Mouse (Mus musculus) liver, adult 2 months (tissue): ENCODE measurements at regions not wholly inside any gene's neighbourhood (a gene's known extent, or its start where the extent isn't known, plus 50 kb on each side); places are given as distances from the start of the nearest gene placed in this dataset.

Source experiments
- DNase-seq: peaks from one replicate; pipeline ENCODE4 v3.0.0-alpha.2; 2011; ENCODE audit warnings: low read depth, low spot score; ENCODE audit errors: extremely low read depth
- H3K27ac ChIP-seq: fragments of 200-500 bp; replicated peaks from 2 replicates; pipeline ENCODE4 v1.5.1; 2012; ENCODE audit warnings: low read depth, mild to moderate bottlenecking, control low read depth, inconsistent platforms, low read length; ENCODE audit not compliant: insufficient read depth
- H3K27me3 ChIP-seq: fragments of 200-500 bp; 2 replicates; pipeline ENCODE4 v1.6.1; 2012; ENCODE audit warnings: mild to moderate bottlenecking, moderate library complexity, low read length, inconsistent platforms; ENCODE audit not compliant: control insufficient read depth, insufficient read depth
- H3K36me3 ChIP-seq: fragments of 200-500 bp; 2 replicates; pipeline ENCODE4 v1.6.1; 2012; ENCODE audit warnings: low read length, inconsistent platforms; ENCODE audit not compliant: control insufficient read depth, insufficient read depth
- H3K4me1 ChIP-seq: fragments of 200-500 bp; 2 replicates; pipeline ENCODE4 v1.6.1; 2011; ENCODE audit warnings: low read length; ENCODE audit not compliant: control insufficient read depth, insufficient read depth
- H3K4me3 ChIP-seq: fragments of 200-500 bp; 2 replicates; pipeline ENCODE4 v1.5.1; 2011; ENCODE audit warnings: low read depth, mild to moderate bottlenecking, control low read depth, low read length, moderate library complexity; ENCODE audit not compliant: insufficient read depth
- H3K79me2 ChIP-seq: fragments of 200-500 bp; 2 replicates; pipeline ENCODE4 v1.6.1; 2012; ENCODE audit warnings: inconsistent platforms, mild to moderate bottlenecking, low read length, moderate library complexity; ENCODE audit not compliant: control insufficient read depth, insufficient read depth
- H3K9ac ChIP-seq: fragments of 200-500 bp; 2 replicates; pipeline ENCODE4 v1.6.1; 2012; ENCODE audit warnings: low read depth, mild to moderate bottlenecking, control low read depth, inconsistent platforms, low read length
- CTCF ChIP-seq: fragments of 200-500 bp; IDR thresholded peaks from 2 replicates; pipeline ENCODE4 v1.5.1; 2011; ENCODE audit warnings: low read depth, low read length, control low read depth
- POLR2A ChIP-seq: fragments of 200-500 bp; IDR thresholded peaks from 2 replicates; pipeline ENCODE4 v1.6.1; 2011; ENCODE audit warnings: low read length, control low read depth; ENCODE audit not compliant: insufficient read depth; ENCODE audit errors: extremely low read depth
- WGBS: fragments of 180-500 bp; shearing (Covaris S2); methylation state at CpG from one replicate; pipeline ENCODE4 v1.1.7; 2018; 5-methylcytosine and 5-hydroxymethylcytosine counted together

- no peak overlapping the region for H3K4me3 ChIP-seq
- no peak overlapping the region for H3K9ac ChIP-seq
- H3K27me3 ChIP-seq: no peaks in the 10 kb centered on the region
- no peaks in the 10 kb centered on the region for H3K36me3 ChIP-seq
- no peak for DNase-seq
- WGBS: 65% methylated on average over 10 of the region's 10 CpGs
- H3K27ac ChIP-seq: no peak overlapping the region
- H3K79me2 ChIP-seq: no peaks in the 10 kb centered on the region
- no peak for TF ChIP-seq POLR2A
- TF ChIP-seq CTCF: no peak
- no peaks in the 10 kb centered on the region for H3K4me1 ChIP-seq
Observed at GRCm38 (mm10) chr11:104075394-104075793, 57.3 kb upstream of the Crhr1 start.

- Histone ChIP-seq H3K27ac (no peak overlapping the region), H3K79me2 (no peaks in the 10 kb centered on the region), H3K4me1 (no peaks in the 10 kb centered on the region), H3K27me3 (no peaks in the 10 kb centered on the region), H3K4me3 (no peak overlapping the region), H3K36me3 (no peaks in the 10 kb centered on the region), H3K9ac (no peak overlapping the region)
- TF ChIP-seq CTCF (no peak), POLR2A (no peak)
- 59% methylated on average over 3 of the region's 3 CpGs for WGBS
- no peak for DNase-seq
Observed at GRCm38 (mm10) chr11:104082083-104082482, 50.6 kb upstream of the Crhr1 start.
